Mouse (Mus musculus) forebrain, embryonic 11.5 days (tissue): ENCODE measurements around the gene Tnfrsf26. TPM values are rescaled to one million over a fixed set of nuclear protein-coding genes. Genes with fewer than 3 reads are reported as not detected.

Experiments
- ATAC-seq: fragments of 200-750 bp; cut with Nextera tagmentation; replicated peaks from 2 replicates; pipeline ENCODE4 v1.8.0; 2017; ENCODE audit warnings: moderate TSS enrichment; ENCODE audit not compliant: low FRiP score
- DNase-seq: peaks from one replicate; pipeline ENCODE4 v3.0.0-alpha.2; 2017; ENCODE audit warnings: low spot score
- H3K27ac ChIP-seq: fragments of 300-500 bp; sonication (generic); 2 replicates; pipeline ENCODE4 v1.5.1; 2014; ENCODE audit warnings: low read depth, low read length
- H3K27me3 ChIP-seq: fragments of 300-500 bp; sonication (generic); 2 replicates; pipeline ENCODE4 v1.6.1; 2014; ENCODE audit warnings: mild to moderate bottlenecking, low read length, mixed read lengths; ENCODE audit not compliant: control insufficient read depth, insufficient read depth
- H3K36me3 ChIP-seq: fragments of 300-500 bp; sonication (generic); 2 replicates; pipeline ENCODE4 v1.6.1; 2014; ENCODE audit warnings: mild to moderate bottlenecking, low read length, moderate library complexity, mixed read lengths; ENCODE audit not compliant: control insufficient read depth, insufficient read depth
- H3K4me1 ChIP-seq: fragments of 300-500 bp; sonication (generic); replicated peaks from 2 replicates; pipeline ENCODE4 v1.6.1; 2014; ENCODE audit warnings: low read length, mixed read lengths; ENCODE audit not compliant: control insufficient read depth, insufficient read depth
- H3K4me2 ChIP-seq: fragments of 300-500 bp; sonication (generic); 2 replicates; pipeline ENCODE4 v1.6.1; 2014; ENCODE audit warnings: low read depth, mild to moderate bottlenecking, low read length, moderate library complexity, mixed read lengths; ENCODE audit not compliant: severe bottlenecking
- H3K4me3 ChIP-seq: fragments of 300-500 bp; sonication (generic); 2 replicates; pipeline ENCODE4 v1.5.1; 2014; ENCODE audit warnings: low read depth, low read length
- H3K9ac ChIP-seq: fragments of 300-500 bp; sonication (generic); 2 replicates; pipeline ENCODE4 v1.6.1; 2014; ENCODE audit warnings: low read length
- H3K9me3 ChIP-seq: fragments of 300-500 bp; sonication (generic); 2 replicates; pipeline ENCODE4 v1.6.1; 2016; ENCODE audit warnings: low read length, mixed read lengths; ENCODE audit not compliant: control insufficient read depth
- WGBS: fragments of 180-500 bp; shearing (Covaris S2); extraction: QIAGEN DNeasy Blood & Tissue Kit; methylation state at CpG from one replicate; pipeline ENCODE4 v1.1.7; 2014; 5-methylcytosine and 5-hydroxymethylcytosine counted together
- polyA plus RNA-seq: library from polyadenylated mRNA; unstranded; fragments of >200 nt; fragmentation: Nextera tagmentation; extraction: Ambion mirVana; gene quantifications from 2 replicates; pipeline ENCODE4 v1.2.1, GENCODE M21; 2014

Tnfrsf26 gene
- polyA plus RNA-seq, 1 experiment from 2014 or later, result 0.17 TPM

GRCm38 (mm10) chr7:143605321-143605720, 23.2 kb downstream of the Tnfrsf26 start:
- Histone ChIP-seq H3K9ac (no peak overlapping the region), H3K4me2 (no peak overlapping the region), H3K36me3 (no peaks in the 10 kb centered on the region), H3K27ac (no peak overlapping the region), H3K27me3 (no peaks in the 10 kb centered on the region), H3K4me1 (no peaks in the 10 kb centered on the region; the same call in 1 of the 2 replicates), H3K9me3 (no peaks in the 10 kb centered on the region), H3K4me3 (no peak overlapping the region)
- ATAC-seq (no peak), DNase-seq (no peak)
- WGBS, result 92% methylated on average over 3 of the region's 3 CpGs

DNA sequence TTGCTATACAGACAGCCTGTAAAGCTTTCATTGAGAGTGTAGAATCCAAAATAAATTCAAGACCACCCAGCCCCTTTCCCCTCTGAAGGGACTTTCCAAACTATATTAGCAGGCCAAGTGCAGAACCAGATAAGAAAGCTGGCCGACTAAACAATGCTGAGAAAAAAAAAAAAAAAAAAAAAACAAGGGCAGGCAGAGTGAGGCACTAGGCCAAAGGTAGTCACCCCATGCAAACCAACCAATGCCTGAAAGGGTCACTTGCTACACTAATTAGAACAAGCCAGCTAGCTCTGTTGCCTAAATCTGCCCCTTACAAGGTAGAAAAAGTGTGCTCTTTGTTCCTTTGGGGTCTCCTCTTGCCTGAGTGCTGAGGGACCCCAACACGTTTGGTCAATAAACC, 23.6 kb downstream of the Tnfrsf26 start:
- Histone ChIP-seq H3K4me1 (no peaks in the 10 kb centered on the region; the same call in 1 of the 2 replicates), H3K27me3 (no peaks in the 10 kb centered on the region), H3K4me2 (no peak overlapping the region), H3K9me3 (no peaks in the 10 kb centered on the region), H3K4me3 (no peak overlapping the region), H3K27ac (no peak overlapping the region), H3K36me3 (no peaks in the 10 kb centered on the region), H3K9ac (no peak overlapping the region)
- no peak for DNase-seq
- no peak for ATAC-seq
- WGBS, result 76% methylated on average over 2 of the region's 2 CpGs

DNA sequence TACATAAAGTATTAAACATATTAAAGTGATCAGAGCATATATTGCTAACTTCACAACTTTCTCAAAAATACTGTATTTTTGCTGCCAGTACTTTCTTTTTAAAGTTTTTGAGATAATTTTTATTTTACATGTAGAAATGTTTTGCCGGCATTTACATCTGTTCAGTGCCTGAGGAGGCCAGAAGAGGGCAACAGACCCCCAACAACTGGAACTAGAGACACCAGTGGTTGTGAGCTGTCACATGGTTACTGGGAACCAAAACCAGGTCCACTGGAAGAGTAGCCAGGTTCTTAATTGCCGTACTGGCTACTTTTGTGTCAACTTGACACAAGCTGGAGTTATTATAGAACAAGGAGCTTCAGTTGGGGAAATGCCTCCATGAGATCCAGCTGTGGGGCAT, 26.8 kb downstream of the Tnfrsf26 start:
- 82% methylated on average over 2 of the region's 2 CpGs for WGBS

DNA sequence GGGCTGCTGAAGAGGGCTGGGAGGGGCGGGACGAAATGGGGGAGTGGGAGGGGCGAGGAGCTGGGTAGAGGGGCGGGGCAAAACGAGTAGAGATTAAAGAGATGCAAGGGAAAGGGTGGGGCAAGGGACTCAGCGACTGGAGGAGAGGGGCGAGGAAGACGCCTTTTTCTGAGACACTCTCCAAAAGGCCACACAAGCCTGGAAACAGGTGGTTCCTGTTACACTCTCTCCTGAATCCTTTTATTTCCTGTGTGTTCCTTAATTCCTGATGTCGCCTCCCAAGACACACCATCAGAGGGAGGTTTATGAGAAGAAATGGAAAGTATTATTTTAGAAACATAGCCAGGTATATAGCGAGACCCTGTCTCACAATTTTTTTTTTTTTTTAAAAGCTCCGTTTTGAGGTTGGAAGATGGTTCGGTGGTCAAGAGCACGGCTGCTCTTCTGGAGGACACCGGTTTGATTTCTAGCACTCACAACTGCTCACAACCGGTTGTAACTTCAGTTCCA, 28.2 kb downstream of the Tnfrsf26 start:
- peak overlapping the region; percentile 53 for H3K4me2 ChIP-seq
- no peaks in the 10 kb centered on the region for H3K9me3 ChIP-seq
- 7% methylated on average over 15 of the region's 15 CpGs for WGBS
- no peak overlapping the region for H3K27ac ChIP-seq
- ATAC-seq (no peak), DNase-seq (no peak)
- no peaks in the 10 kb centered on the region for H3K27me3 ChIP-seq
- H3K4me3 ChIP-seq, result peak overlapping the region; percentile 86
- peak overlapping the region; percentile 20; the same call in 1 of the 2 replicates for H3K9ac ChIP-seq
- peaks cover 6% of the 10 kb centered on the region for H3K4me1 ChIP-seq
- H3K36me3 ChIP-seq, result no peaks in the 10 kb centered on the region; the same call in 1 of the 2 replicates

More for the DNA sequence above, 26.8 kb downstream of the Tnfrsf26 start:
- H3K9me3 ChIP-seq, result no peaks in the 10 kb centered on the region
- peaks cover 6% of the 10 kb centered on the region for H3K4me1 ChIP-seq
- no peaks in the 10 kb centered on the region for H3K27me3 ChIP-seq
- no peak overlapping the region for H3K27ac ChIP-seq
- H3K36me3 ChIP-seq, result no peaks in the 10 kb centered on the region
- no peak overlapping the region for H3K9ac ChIP-seq
- ATAC-seq (no peak), DNase-seq (no peak)
- H3K4me3 ChIP-seq, result no peak overlapping the region
- no peak overlapping the region for H3K4me2 ChIP-seq

- no peaks in the 10 kb centered on the region; the same call in 1 of the 2 replicates for H3K36me3 ChIP-seq
- no peaks in the 10 kb centered on the region for H3K9me3 ChIP-seq
- peak within 1 kb of the TSS; percentile 86 for H3K4me3 ChIP-seq
- peaks cover 6% of the 10 kb centered on the region for H3K4me1 ChIP-seq
- ATAC-seq (peak; percentile 99), DNase-seq (peak; percentile 96)
- H3K4me2 ChIP-seq, result peak within 1 kb of the TSS; percentile 95
- H3K27ac ChIP-seq, result peak within 1 kb of the TSS; percentile 31; the same call in 1 of the 2 replicates
- 1% methylated on average over 35 of the region's 35 CpGs for WGBS
- H3K27me3 ChIP-seq, result no peaks in the 10 kb centered on the region
- H3K9ac ChIP-seq, result peak within 1 kb of the TSS; percentile 85
Measured at GRCm38 (mm10) chr7:143599428-143600230, 28.9 kb downstream of the Tnfrsf26 start, which contains the start of gene Cars. TSS of gene Cars (minus strand) at chr7:143600090.

GRCm38 (mm10) chr7:143594865-143595264, 33.7 kb downstream of the Tnfrsf26 start:
- Histone ChIP-seq H3K4me3 (no peak overlapping the region), H3K36me3 (no peaks in the 10 kb centered on the region; the same call in 1 of the 2 replicates), H3K4me2 (no peak overlapping the region), H3K27me3 (no peaks in the 10 kb centered on the region), H3K4me1 (peaks cover 6% of the 10 kb centered on the region), H3K27ac (no peak overlapping the region), H3K9me3 (no peaks in the 10 kb centered on the region), H3K9ac (no peak overlapping the region)
- DNase-seq, result no peak
- WGBS, result 88% methylated on average over 5 of the region's 5 CpGs
- no peak for ATAC-seq

DNA sequence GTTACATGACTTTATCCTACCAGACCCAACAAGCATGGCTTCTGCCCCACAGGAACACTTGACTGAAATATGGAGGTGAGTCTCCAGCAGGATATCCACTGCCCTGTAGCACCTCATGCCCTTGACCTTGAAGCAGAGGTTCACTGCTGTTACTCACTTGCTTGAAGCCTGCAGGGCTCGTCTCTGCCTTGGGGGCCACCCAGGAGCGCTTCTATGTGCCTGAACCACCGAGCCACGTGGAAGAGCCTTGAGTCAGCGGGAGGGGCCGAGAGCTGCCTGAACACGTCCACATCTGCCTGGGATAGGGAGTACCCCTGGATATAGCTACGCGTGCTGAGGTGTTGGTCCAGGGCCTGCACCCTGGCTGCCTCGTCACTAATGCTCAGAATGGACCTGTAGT, 36.3 kb downstream of the Tnfrsf26 start:
- no peak for DNase-seq
- Histone ChIP-seq H3K9me3 (no peaks in the 10 kb centered on the region), H3K4me3 (no peak overlapping the region), H3K4me2 (no peak overlapping the region), H3K9ac (no peak overlapping the region), H3K4me1 (no peaks in the 10 kb centered on the region), H3K36me3 (peaks cover 2% of the 10 kb centered on the region; the same call in 1 of the 2 replicates), H3K27me3 (no peaks in the 10 kb centered on the region), H3K27ac (no peak overlapping the region)
- 92% methylated on average over 10 of the region's 10 CpGs for WGBS
- ATAC-seq, result no peak

DNA sequence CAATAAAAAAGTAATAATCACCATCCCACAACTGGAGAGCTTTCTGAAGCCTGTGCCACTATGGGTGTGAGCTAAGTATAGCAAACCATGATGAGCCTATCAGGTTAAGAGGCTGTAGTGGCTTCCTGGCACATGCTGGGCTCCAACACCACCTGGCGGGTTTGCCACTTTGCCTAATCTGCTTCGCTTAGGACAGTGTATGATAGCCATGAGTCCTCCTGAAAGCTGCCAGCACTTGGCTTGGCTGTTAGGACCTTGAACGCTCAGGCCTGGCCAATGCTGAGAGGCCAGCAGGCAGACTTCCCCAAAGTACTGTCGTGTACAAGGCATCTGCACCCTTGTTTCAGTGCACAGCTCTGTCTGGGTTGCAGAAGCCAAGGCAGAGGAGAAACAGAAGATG, 40.5 kb downstream of the Tnfrsf26 start:
- 87% methylated on average over 4 of the region's 4 CpGs for WGBS

More for the DNA sequence above, 40.5 kb downstream of the Tnfrsf26 start:
- H3K27ac ChIP-seq, result no peak overlapping the region
- no peaks in the 10 kb centered on the region for H3K9me3 ChIP-seq
- no peak overlapping the region for H3K9ac ChIP-seq
- H3K27me3 ChIP-seq, result no peaks in the 10 kb centered on the region
- H3K4me1 ChIP-seq, result no peaks in the 10 kb centered on the region
- no peak for ATAC-seq
- no peak for DNase-seq
- no peak overlapping the region for H3K4me2 ChIP-seq
- H3K4me3 ChIP-seq, result no peak overlapping the region
- peaks cover 7% of the 10 kb centered on the region; the same call in 1 of the 2 replicates for H3K36me3 ChIP-seq
